Mouse (Mus musculus) cortical plate, adult 2 months (tissue): ENCODE measurements at regions not wholly inside any gene's neighbourhood (a gene's known extent, or its start where the extent isn't known, plus 50 kb on each side); places are given as distances from the start of the nearest gene placed in this dataset.

Source experiments
- H3K27ac ChIP-seq: fragments of 200-500 bp; 2 replicates; pipeline ENCODE4 v1.5.1; 2012; ENCODE audit warnings: low read length, control low read depth, inconsistent platforms; ENCODE audit not compliant: insufficient read depth
- H3K4me1 ChIP-seq: fragments of 200-500 bp; 2 replicates; pipeline ENCODE4 v1.6.1; 2011; ENCODE audit warnings: low read length; ENCODE audit not compliant: control insufficient read depth, insufficient read depth
- H3K4me3 ChIP-seq: fragments of 200-500 bp; 2 replicates; pipeline ENCODE4 v1.5.1; 2011; ENCODE audit warnings: mild to moderate bottlenecking, low read length, control low read depth; ENCODE audit not compliant: insufficient read depth
- CTCF ChIP-seq: fragments of 200-500 bp; IDR thresholded peaks from 2 replicates; pipeline ENCODE4 v1.5.1; 2011; ENCODE audit warnings: mild to moderate bottlenecking, control low read depth, low read length; ENCODE audit not compliant: insufficient read depth; ENCODE audit errors: extremely low read depth
- POLR2A ChIP-seq: fragments of 200-500 bp; IDR thresholded peaks from 2 replicates; pipeline ENCODE4 v1.6.1; 2011; ENCODE audit warnings: mild to moderate bottlenecking, low read length, control low read depth; ENCODE audit not compliant: insufficient read depth; ENCODE audit errors: extremely low read depth

DNA sequence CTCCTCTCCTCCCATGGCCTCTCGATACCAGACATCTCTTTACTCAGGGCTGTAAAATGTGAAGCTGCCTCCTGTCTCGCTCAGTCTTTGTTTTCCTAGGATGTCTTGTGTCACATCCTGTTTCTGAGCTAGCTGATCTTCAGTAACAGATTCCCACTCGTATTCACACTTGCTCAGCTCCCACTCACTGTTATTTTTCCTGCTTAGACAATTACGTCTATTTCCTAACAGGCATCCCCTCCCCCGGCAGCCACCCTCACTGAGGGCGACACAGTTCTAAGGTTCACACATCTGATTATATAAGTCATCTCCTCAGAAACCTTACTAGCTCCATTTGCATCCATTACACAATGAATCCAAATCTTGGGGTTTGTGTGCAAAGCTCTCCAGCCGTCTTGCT is 74.9 kb upstream of the Pde7b start:
- peaks cover 2% of the 10 kb centered on the region; the same call in 1 of the 2 replicates for H3K4me1 ChIP-seq
- no peak overlapping the region for H3K27ac ChIP-seq
- TF ChIP-seq POLR2A (no peak), CTCF (no peak)
- H3K4me3 ChIP-seq = no peak overlapping the region

DNA sequence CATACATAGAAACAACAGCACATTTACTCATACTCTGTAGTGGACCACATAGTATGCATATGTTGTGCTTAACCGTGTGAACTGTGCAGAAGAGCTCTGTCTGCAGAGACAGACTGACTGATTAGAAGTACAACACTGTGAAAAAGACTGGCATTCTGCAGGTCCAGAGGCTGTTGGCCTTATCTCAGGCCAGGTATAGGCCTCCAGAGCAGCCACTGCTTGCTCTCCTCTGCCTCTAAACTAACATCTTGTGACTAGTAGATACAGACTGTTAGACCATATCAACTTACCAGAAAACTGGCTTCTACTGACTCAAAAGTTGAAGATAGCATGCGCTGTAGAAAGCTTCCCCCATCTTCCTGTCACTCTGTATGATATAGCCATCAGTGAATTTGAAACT is 73.5 kb upstream of the Pde7b start:
- Histone ChIP-seq H3K27ac (no peak overlapping the region), H3K4me1 (peaks cover 2% of the 10 kb centered on the region; the same call in 1 of the 2 replicates), H3K4me3 (no peak overlapping the region)
- TF ChIP-seq CTCF (no peak), POLR2A (no peak)

DNA sequence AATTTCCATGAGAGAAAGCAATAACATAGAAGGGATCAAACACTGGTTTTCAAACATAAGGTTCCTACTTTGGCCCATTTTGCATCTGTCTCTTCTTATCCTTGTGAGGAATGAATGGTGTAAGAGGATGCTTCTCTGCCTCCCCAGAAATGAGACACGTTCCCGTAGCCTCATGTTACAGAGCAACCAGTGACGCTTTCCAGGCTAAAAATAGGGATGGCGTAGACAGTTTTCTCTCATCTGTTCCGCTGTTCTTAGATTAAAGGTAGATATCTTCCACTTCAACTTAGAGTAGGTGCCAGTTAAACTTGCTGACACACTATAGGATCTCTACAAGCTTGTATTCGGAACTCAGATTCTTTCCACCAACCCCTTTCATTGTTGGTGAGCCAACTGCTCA is 69.1 kb upstream of the Pde7b start:
- no peak overlapping the region for H3K27ac ChIP-seq
- TF ChIP-seq CTCF (no peak), POLR2A (no peak)
- H3K4me3 ChIP-seq = no peak overlapping the region
- no peaks in the 10 kb centered on the region for H3K4me1 ChIP-seq

DNA sequence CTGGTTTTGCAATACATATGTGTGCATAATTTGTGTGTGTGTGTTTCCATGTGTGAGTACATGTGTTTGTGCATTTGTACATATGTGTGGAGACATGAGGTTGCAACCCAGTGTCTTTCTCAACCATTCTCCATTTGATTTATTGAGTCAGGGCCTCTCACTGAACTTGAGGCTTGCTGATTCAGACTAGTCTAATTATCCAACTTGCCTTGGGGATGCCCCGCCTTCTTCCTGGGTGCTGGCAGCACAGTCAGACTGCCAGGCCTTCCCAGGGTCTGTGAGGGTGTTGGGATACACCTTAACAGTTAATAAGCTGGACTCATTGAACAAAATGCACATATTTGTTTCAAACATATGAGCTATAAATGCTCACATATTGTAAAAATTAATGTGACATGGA is 56.1 kb upstream of the Pde7b start:
- TF ChIP-seq CTCF (no peak), POLR2A (no peak)
- Histone ChIP-seq H3K4me3 (no peak overlapping the region), H3K27ac (no peak overlapping the region), H3K4me1 (no peaks in the 10 kb centered on the region)

DNA sequence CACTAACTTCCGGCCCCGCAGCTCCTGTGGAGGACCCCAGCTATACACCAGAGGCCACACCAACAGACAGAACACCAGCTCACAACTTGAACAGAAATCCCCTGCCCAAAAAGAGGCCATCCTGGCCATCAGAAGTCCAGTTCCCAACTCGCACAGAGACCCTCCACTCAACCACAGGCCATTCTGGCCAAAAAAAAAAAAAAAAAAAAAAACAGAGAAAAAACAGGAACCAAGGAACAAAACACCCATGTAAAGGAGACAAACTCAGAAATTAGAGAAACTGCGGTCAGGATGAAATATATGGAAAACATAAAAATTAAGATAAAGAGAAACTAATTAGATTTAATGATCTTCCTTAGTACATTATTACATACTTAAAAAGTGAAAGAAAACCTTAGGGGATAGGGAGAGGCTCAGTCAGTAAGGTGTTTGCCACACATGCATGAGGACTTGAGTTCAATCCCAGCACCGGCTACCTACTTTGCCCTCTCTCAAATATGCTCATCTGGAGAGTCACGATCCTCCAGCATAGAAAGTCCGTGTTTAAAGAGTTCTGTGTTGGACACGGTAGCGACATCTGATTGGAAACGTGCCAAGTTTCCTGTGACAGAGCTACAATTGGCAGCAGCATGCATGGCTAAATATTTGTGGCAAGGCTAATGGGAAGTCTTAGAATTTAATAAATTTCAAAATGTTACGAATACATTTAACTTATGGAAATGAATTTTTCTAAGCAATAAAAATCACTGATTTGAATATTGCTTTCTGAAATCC is 51.9 kb upstream of the Pde7b start:
- Histone ChIP-seq H3K27ac (no peak overlapping the region), H3K4me1 (no peaks in the 10 kb centered on the region), H3K4me3 (no peak overlapping the region)
- no peak for TF ChIP-seq CTCF
- TF ChIP-seq POLR2A = no peak

DNA sequence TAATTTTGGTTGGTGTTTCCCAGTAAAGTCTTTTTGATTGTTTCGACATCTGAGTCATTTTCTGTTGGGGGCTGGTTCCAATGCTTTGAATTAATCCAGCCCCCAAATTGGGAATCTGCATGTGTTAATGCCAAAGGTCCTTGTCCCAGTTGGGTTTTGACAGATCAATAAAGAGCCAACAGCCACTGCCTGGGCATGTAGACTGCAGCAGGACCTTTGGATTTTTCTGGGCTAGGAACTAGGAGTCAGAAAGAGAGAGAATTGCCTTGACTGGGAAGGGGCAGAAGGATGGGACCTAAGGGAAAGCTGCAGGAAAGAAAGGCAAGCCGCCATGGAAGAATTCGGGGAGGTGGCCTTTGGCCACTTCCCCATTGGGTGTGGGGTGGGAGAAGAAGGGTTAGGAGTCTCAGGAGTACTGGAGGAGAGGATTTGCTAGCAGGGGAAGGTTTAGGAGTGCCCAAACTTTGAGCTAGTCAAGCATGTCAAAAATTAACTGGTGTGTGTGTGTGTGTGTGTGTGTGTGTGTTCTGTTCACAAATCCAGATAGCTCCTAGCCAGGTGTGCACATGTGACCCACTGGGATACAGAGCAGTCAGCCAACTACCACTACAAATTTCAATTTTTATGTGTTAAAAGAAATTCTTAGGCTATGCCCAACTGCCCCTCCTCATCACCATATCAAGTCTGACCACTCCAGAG is 51.0 kb upstream of the Pde7b start:
- Histone ChIP-seq H3K4me1 (no peaks in the 10 kb centered on the region), H3K27ac (no peak overlapping the region), H3K4me3 (no peak overlapping the region)
- no peak for TF ChIP-seq CTCF
- no peak for TF ChIP-seq POLR2A
